Mouse (Mus musculus) urinary bladder, postnatal 36 days (tissue): ENCODE data around the gene Gm21060.
"Not testable (repeated sequence)": the region's sequence is repeated elsewhere in the genome, so short reads cannot be mapped to it uniquely, and the experiment has no call there.

Source experiments
- DNase-seq, 2 experiments: peaks; one replicate each; pipeline ENCODE4 v3.0.0; 2022; ENCODE audit warnings: low spot score in 2 of 2, mixed read lengths in 1 of 2

Gm21060 gene

GRCm38 (mm10) chr19:61296969-61297368, at the start of gene Gm21060:
Gm21060 (minus strand) TSS chr19:61297069.
- no peak for DNase-seq

GRCm38 (mm10) chr19:61320844-61321243, 24.0 kb upstream of the Gm21060 start:
- DNase-seq = not testable (repeated sequence)

GRCm38 (mm10) chr19:61313185-61313584, 16.3 kb upstream of the Gm21060 start:
- not testable (repeated sequence) for DNase-seq

- DNase-seq = not testable (repeated sequence)
Measured at GRCm38 (mm10) chr19:61312400-61312799, 15.5 kb upstream of the Gm21060 start.

GRCm38 (mm10) chr19:61308083-61308482, 11.2 kb upstream of the Gm21060 start:
- not testable (repeated sequence) for DNase-seq

- DNase-seq = not testable (repeated sequence)
Measured at GRCm38 (mm10) chr19:61285033-61285432, 11.8 kb downstream of the Gm21060 start.

- no peak for DNase-seq
Measured at GRCm38 (mm10) chr19:61283581-61283980, 13.3 kb downstream of the Gm21060 start.

GRCm38 (mm10) chr19:61275446-61275845, 21.4 kb downstream of the Gm21060 start:
- no peak for DNase-seq

GRCm38 (mm10) chr19:61269141-61269540, 27.7 kb downstream of the Gm21060 start:
- not testable (repeated sequence) for DNase-seq

- no peak for DNase-seq
Measured at GRCm38 (mm10) chr19:61267141-61267540, 29.7 kb downstream of the Gm21060 start.

GRCm38 (mm10) chr19:61266651-61267050, 30.2 kb downstream of the Gm21060 start:
- no peak for DNase-seq

GRCm38 (mm10) chr19:61266246-61266615, 30.6 kb downstream of the Gm21060 start:
- peak; percentile 6 to 15 for DNase-seq

- peak; percentile 25 to 44 for DNase-seq
Measured at GRCm38 (mm10) chr19:61265349-61266245, 31.3 kb downstream of the Gm21060 start.

- no peak for DNase-seq
Measured at GRCm38 (mm10) chr19:61264933-61265332, 31.9 kb downstream of the Gm21060 start.

- DNase-seq = no peak
Measured at GRCm38 (mm10) chr19:61264227-61264626, 32.6 kb downstream of the Gm21060 start.

- DNase-seq = no peak
Measured at GRCm38 (mm10) chr19:61261241-61261640, 35.6 kb downstream of the Gm21060 start.

- DNase-seq = no peak
Measured at GRCm38 (mm10) chr19:61257733-61258132, 39.1 kb downstream of the Gm21060 start.

- no peak for DNase-seq
Measured at GRCm38 (mm10) chr19:61256166-61256887, 40.5 kb downstream of the Gm21060 start.

- not testable (repeated sequence) for DNase-seq
Measured at GRCm38 (mm10) chr19:61247334-61247733, 49.5 kb downstream of the Gm21060 start.
